Mouse (Mus musculus): ENCODE measurements around the gene Fam89b. TPM values are rescaled to one million over a fixed set of nuclear protein-coding genes. Genes with fewer than 3 reads are reported as not detected.

Fam89b gene
- polyA plus RNA-seq, 1 experiment from 2014 or later: 92.7 TPM

GRCm38 (mm10) chr19:5749476-5749875 is 20.0 kb upstream of the Fam89b start:
- Histone ChIP-seq H3K4me1 (replicated peaks; ENCODE audit: insufficient read depth, low read length) (peaks cover 15% of the 10 kb centered on the region), H3K4me3 (replicated peaks; ENCODE audit: low read depth, low read length) (no peak overlapping the region), H3K36me3 (ENCODE audit: insufficient read depth, low read length) (no peaks in the 10 kb centered on the region), H3K9me3 (replicated peaks; ENCODE audit: low read length) (no peaks in the 10 kb centered on the region), H3K4me2 (ENCODE audit: low read length) (no peak overlapping the region), H3K27me3 (ENCODE audit: insufficient read depth, low read length) (peaks cover 7% of the 10 kb centered on the region), H3K27ac (no peak overlapping the region), H3K9ac (ENCODE audit: low read depth, low read length) (no peak overlapping the region)
- TF ChIP-seq CTCF (IDR thresholded peaks at IDR 0.05; ENCODE audit: low read depth): no peak
- no peak for ATAC-seq (replicated peaks; ENCODE audit: low FRiP score, low read depth)
- 70% methylated on average over 6 of the region's 6 CpGs for WGBS
- no peak for DNase-seq (ENCODE audit: low spot score)

GRCm38 (mm10) chr19:5746907-5747363 is 17.5 kb upstream of the Fam89b start:
- no peak for TF ChIP-seq CTCF (IDR thresholded peaks at IDR 0.05; ENCODE audit: low read depth)
- WGBS: 59% methylated on average over 12 of the region's 12 CpGs
- H3K9ac ChIP-seq (ENCODE audit: low read depth, low read length): no peak overlapping the region
- no peak for DNase-seq (ENCODE audit: low spot score)
- H3K4me3 ChIP-seq (replicated peaks; ENCODE audit: low read depth, low read length): no peak overlapping the region
- H3K4me2 ChIP-seq (ENCODE audit: low read length): no peak overlapping the region
- H3K9me3 ChIP-seq (replicated peaks; ENCODE audit: low read length): no peaks in the 10 kb centered on the region
- ATAC-seq (replicated peaks; ENCODE audit: low FRiP score, low read depth): no peak
- H3K4me1 ChIP-seq (replicated peaks; ENCODE audit: insufficient read depth, low read length): peaks cover 23% of the 10 kb centered on the region
- H3K27ac ChIP-seq: no peak overlapping the region
- peaks cover 7% of the 10 kb centered on the region; the same call in 1 of the 2 replicates for H3K27me3 ChIP-seq (ENCODE audit: insufficient read depth, low read length)
- H3K36me3 ChIP-seq (ENCODE audit: insufficient read depth, low read length): no peaks in the 10 kb centered on the region

- peak overlapping the region; percentile 14 for H3K4me3 ChIP-seq (replicated peaks; ENCODE audit: low read depth, low read length)
- H3K9ac ChIP-seq (ENCODE audit: low read depth, low read length): peak overlapping the region; percentile 56
- no peaks in the 10 kb centered on the region for H3K9me3 ChIP-seq (replicated peaks; ENCODE audit: low read length)
- peak overlapping the region; percentile 54 for H3K4me2 ChIP-seq (ENCODE audit: low read length)
- H3K36me3 ChIP-seq (ENCODE audit: insufficient read depth, low read length): no peaks in the 10 kb centered on the region
- DNase-seq (ENCODE audit: low spot score): no peak
- no peak overlapping the region for H3K27ac ChIP-seq
- 9% methylated on average over 34 of the region's 36 CpGs for WGBS
- ATAC-seq (replicated peaks; ENCODE audit: low FRiP score, low read depth): no peak
- H3K4me1 ChIP-seq (replicated peaks; ENCODE audit: insufficient read depth, low read length): peaks cover 27% of the 10 kb centered on the region
- TF ChIP-seq CTCF (IDR thresholded peaks at IDR 0.05; ENCODE audit: low read depth): no peak
- peaks cover 4% of the 10 kb centered on the region; the same call in 1 of the 2 replicates for H3K27me3 ChIP-seq (ENCODE audit: insufficient read depth, low read length)
Observed at GRCm38 (mm10) chr19:5745756-5746710, 16.6 kb upstream of the Fam89b start.

- peak overlapping the region; percentile 96; the same call in 1 of the 2 replicates for H3K4me2 ChIP-seq (ENCODE audit: low read length)
Observed at GRCm38 (mm10) chr19:5743576-5743975, 14.1 kb upstream of the Fam89b start.

GRCm38 (mm10) chr19:5742241-5742641 is 12.8 kb upstream of the Fam89b start:
- Histone ChIP-seq H3K9ac (ENCODE audit: low read depth, low read length) (peak overlapping the region; percentile 82), H3K9me3 (replicated peaks; ENCODE audit: low read length) (no peaks in the 10 kb centered on the region), H3K4me3 (replicated peaks; ENCODE audit: low read depth, low read length) (peak overlapping the region; percentile 64), H3K27ac (peak overlapping the region; percentile 84), H3K27me3 (ENCODE audit: insufficient read depth, low read length) (no peaks in the 10 kb centered on the region), H3K36me3 (ENCODE audit: insufficient read depth, low read length) (no peaks in the 10 kb centered on the region), H3K4me1 (replicated peaks; ENCODE audit: insufficient read depth, low read length) (peaks cover 36% of the 10 kb centered on the region), H3K4me2 (ENCODE audit: low read length) (peak overlapping the region; percentile 96)
- DNase-seq (ENCODE audit: low spot score) (peak; percentile 36), ATAC-seq (replicated peaks; ENCODE audit: low FRiP score, low read depth) (0 out of 2 replicates have a peak, but pooled peaks have one; percentile 1)
- TF ChIP-seq CTCF (IDR thresholded peaks at IDR 0.05; ENCODE audit: low read depth): no peak
- WGBS: 3% methylated on average over 32 of the region's 32 CpGs

More at GRCm38 (mm10) chr19:5743576-5743975, 14.1 kb upstream of the Fam89b start:
- TF ChIP-seq CTCF (IDR thresholded peaks at IDR 0.05; ENCODE audit: low read depth): 0 out of 2 replicates have a peak, but pooled peaks have one; percentile 1
- Histone ChIP-seq H3K4me1 (replicated peaks; ENCODE audit: insufficient read depth, low read length) (peaks cover 36% of the 10 kb centered on the region), H3K9me3 (replicated peaks; ENCODE audit: low read length) (no peaks in the 10 kb centered on the region), H3K9ac (ENCODE audit: low read depth, low read length) (0 out of 2 replicates have a peak overlapping the region, but pooled peaks have one; percentile 10), H3K27me3 (ENCODE audit: insufficient read depth, low read length) (no peaks in the 10 kb centered on the region), H3K4me3 (replicated peaks; ENCODE audit: low read depth, low read length) (no peak overlapping the region), H3K27ac (no peak overlapping the region), H3K36me3 (ENCODE audit: insufficient read depth, low read length) (no peaks in the 10 kb centered on the region)
- DNase-seq (ENCODE audit: low spot score) (peak; percentile 30), ATAC-seq (replicated peaks; ENCODE audit: low FRiP score, low read depth) (no peak)
- 42% methylated on average over 5 of the region's 5 CpGs for WGBS

GRCm38 (mm10) chr19:5741641-5742240 is 12.3 kb upstream of the Fam89b start:
- Histone ChIP-seq H3K36me3 (ENCODE audit: insufficient read depth, low read length) (no peaks in the 10 kb centered on the region), H3K27me3 (ENCODE audit: insufficient read depth, low read length) (no peaks in the 10 kb centered on the region), H3K27ac (peak overlapping the region; percentile 84), H3K4me1 (replicated peaks; ENCODE audit: insufficient read depth, low read length) (peaks cover 36% of the 10 kb centered on the region), H3K9ac (ENCODE audit: low read depth, low read length) (peak overlapping the region; percentile 82), H3K9me3 (replicated peaks; ENCODE audit: low read length) (no peaks in the 10 kb centered on the region), H3K4me2 (ENCODE audit: low read length) (peak overlapping the region; percentile 96), H3K4me3 (replicated peaks; ENCODE audit: low read depth, low read length) (peak overlapping the region; percentile 64)
- ATAC-seq (replicated peaks; ENCODE audit: low FRiP score, low read depth): peak; percentile 30; the same call in 1 of the 2 replicates
- DNase-seq (ENCODE audit: low spot score): peak; percentile 90
- no peak for TF ChIP-seq CTCF (IDR thresholded peaks at IDR 0.05; ENCODE audit: low read depth)
- WGBS: under 1% methylated on average over 49 of the region's 55 CpGs

Data from kidney, postnatal 0 days (tissue).